Mouse (Mus musculus): Measurements from ENCODE around the gene Fam167b. TPM values are rescaled to one million over a fixed set of nuclear protein-coding genes. Genes with fewer than 3 reads are reported as not detected.

The Fam167b gene
- total RNA-seq, 2 experiments from 2014 or later: 0.62 to 0.66 TPM

DNA sequence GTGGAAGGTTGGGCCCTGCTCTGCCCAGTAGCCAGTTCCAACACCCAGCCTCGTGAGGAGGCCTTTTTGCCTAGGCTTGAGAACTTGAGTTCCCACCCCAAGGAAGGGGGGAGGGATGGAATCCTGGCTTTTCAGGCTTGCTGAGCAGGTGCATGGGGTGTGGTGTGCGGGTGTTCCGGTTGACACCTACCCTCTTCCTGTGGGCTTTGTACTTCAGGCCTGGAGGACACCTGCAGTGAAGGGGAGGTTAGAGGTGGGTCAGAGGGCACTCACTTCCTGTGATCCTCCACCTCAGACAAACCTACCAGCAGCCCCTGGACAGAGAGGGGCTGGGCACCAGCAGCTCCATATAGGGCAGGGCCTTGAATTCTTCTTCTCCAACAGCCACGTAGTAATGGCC is 31.7 kb upstream of the Fam167b start:
- intact Hi-C loops (cut with DNase I; ENCODE audit: low total_unique reads): loop anchor here (10.0 kb wide), 1 partner anchor 65 kb away; the partner anchor contains the start of gene Hdac1
- DNase-seq: no peak

DNA sequence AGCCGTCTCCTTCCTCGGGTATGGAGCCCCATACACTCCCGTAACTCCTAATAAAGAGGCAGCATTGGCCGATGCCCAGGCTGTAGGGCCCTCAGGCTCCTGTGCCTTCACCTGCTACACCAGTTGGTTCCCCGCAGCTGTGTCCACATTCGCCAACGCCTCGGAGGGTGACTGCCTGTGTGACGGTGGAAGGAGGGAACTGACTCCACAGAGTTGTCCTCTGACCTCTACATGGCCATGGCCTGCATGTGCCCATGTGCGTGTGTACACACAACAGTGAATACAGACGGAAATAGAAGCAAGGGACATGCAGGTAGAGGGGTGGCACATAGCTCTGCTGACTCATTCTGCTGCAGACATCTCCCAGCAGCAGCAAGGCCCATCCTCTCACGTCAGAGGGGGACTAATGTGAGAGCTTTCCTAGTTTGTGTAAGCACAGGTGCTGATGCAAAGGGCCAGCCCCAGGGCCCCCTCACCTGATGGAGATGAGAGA is 30.8 kb upstream of the Fam167b start:
- no peak for DNase-seq
- intact Hi-C loops (cut with DNase I; ENCODE audit: low total_unique reads): no loop called here

DNA sequence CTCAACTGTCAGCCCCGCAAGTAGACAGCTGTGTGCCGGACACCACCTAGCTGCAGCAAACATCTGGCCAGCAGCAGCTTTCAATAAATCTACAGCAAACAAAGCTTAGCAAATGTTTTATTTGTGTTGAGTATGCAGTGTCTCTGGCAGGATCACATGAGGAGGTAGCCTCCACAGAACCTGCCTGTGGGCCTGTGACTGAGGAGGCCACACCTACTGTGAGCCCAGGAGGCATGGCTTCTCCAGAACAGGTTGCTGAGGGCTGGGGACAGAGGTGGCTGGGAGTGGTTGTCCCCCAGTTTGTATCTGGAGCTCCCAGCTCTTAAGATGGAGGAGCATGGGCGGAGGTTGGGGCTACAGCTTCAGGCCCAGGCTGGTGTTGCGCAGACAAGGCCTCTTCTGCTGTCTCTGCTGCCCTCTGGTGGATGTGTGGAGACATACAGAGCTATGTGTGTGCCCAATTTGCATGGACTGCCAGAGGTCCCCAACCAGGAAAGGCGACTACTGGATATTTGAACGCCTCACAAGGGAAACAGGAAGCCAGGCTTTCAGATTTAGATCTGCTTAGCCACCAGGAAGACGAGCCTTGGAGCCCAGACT is 30.2 kb upstream of the Fam167b start:
- DNase-seq: peak; percentile 82
- intact Hi-C loops (cut with DNase I; ENCODE audit: low total_unique reads): no loop called here

DNA sequence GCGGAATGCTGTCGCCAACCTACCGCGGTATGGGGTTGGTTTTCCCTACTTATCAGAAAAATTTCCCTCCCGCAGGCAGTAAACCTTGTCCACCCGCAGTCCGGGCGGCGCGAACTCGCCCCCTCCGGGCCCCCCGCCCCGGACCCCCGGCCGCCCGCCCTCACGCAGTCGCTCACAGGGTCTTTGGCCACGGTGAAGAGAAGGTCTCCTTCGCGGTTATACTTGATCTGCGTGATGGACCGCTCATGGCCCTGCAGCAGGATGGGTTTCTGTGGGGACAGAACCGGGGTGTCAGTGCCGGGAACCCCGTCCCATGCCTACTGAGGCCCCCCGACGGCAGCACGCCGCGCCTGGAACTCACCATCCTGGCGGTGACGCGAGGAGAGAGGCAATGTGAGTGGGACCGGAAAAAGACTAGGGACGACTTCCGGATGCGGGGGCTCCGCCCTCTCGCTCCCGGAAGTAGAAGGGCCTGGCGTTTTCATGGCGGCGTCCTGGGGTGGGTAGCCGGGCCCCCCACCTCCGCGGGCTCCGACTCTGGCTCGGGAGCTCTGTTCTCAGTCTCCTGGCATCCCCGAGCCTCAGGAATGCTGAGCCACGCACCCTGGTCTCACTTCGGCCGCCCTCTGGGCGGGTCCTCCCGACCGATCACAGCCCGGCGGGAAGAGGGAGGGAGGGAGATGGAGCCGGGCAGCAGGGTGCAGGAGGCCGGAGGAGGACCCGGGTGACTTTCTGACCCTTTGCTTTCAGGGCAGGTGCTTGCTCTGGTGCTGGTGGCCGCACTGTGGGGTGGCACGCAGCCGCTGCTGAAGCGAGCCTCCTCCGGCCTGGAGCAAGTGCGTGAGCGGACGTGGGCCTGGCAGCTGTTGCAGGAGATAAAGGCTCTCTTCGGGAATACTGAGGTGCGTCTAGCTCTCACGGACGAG is 22.1 kb upstream of the Fam167b start, which contains the start of the genes Eif3i and Tmem234:
Gene Eif3i, minus strand, starts transcription at position 416 of the 926 bp plus-strand sequence.
Gene Tmem234, plus strand, starts transcription at position 436 of the 926 bp plus-strand sequence.
- intact Hi-C loops (cut with DNase I; ENCODE audit: low total_unique reads): no loop called here
- peak; percentile 82 for DNase-seq

DNA sequence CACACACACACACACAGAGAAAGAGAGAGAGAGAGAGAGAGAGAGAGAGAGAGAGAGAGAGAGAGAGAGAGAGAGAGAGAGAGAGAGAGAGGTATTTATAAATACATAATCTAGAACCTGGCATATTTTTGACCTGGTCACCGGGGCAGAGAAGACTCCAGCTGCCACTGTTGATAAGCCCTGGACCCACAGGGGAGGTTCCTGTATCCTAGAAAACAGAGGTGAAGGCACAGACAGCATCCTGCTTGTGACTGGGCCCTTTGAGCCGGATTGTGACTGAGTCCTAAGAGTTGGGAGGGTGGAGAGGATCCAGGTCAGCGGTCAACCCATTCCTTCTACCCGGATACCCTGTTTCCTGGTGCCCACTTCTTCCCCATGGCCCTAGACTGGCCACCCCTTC is 10.5 kb upstream of the Fam167b start:
- no peak for DNase-seq
- intact Hi-C loops (cut with DNase I; ENCODE audit: low total_unique reads): no loop called here

DNA sequence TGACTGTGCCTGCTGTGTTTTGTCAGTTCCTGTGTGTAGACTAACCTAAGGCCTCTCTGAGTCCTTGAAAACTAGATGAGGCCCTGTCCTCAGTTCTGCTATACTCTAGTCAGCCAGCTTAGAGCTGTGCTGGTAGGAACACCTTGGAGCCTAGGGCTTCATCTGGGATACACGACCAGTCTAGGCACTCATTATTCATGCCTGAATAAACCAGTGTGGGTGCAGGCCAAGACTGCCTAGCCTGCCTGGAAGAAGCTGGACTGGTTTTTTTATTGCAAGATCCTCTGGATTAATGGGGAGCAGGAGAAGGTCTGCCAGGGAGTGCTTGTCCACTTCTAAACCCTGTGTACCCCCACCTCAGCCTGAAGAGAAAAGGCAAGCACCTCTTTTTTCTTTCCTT is 8.6 kb upstream of the Fam167b start:
- no peak for DNase-seq
- intact Hi-C loops (cut with DNase I; ENCODE audit: low total_unique reads): no loop called here

DNA sequence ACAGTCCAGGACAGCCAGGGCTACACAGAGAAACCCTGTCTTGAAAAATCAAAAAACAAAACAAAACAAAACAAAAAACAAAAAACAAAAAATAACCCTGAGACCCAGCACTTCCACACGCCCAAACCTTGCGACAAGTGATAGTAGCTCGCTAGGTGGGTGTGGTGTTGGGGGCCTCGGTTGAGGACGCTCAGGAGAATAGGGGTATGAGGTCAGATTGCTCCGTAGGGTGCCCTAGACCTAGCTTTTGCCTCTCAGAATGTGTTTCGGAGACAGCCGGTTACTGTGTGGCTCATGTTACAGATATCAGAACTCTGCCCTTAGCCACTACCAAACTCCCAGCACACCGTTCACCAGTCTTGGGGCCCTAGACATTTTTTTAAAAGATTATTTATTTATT is 7.4 kb upstream of the Fam167b start:
- no peak for DNase-seq
- intact Hi-C loops (cut with DNase I; ENCODE audit: low total_unique reads): no loop called here

DNA sequence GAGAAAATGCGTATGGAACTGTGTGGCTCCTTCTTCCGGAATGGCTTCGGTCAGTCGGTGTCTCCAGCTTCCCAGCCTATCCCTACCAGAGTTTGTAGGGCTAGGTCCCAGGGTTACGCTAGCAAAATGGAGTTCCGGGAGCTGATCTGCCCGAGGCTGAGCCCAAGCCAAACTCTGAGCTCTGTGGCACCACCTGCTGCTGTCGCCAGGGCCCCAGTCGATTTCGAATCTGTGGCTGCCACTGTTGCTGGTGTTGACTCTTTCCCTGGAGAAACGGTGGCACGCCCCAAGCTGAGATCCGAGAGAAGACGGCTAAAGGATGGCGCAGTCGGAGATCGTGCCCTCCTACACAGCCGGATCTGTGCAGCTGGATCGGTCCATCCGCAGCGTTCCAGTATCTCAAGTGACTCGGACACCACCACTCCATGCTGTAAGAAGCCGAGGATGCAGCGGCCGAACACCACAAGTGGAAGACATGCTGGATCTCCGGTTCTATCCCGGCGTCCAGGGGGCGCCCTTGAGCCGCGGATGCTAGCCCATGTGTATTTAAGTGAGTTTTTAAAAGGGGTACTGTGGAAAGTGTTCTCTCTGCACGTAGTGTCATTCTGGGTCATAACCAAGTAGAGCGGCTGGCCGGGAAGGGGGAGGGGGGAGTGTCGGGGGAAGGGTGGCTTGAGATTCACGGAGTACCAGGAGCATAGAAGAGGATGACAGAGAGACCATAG is 6.7 kb upstream of the Fam167b start:
- DNase-seq: peak; percentile 82
- intact Hi-C loops (cut with DNase I; ENCODE audit: low total_unique reads): no loop called here

DNA sequence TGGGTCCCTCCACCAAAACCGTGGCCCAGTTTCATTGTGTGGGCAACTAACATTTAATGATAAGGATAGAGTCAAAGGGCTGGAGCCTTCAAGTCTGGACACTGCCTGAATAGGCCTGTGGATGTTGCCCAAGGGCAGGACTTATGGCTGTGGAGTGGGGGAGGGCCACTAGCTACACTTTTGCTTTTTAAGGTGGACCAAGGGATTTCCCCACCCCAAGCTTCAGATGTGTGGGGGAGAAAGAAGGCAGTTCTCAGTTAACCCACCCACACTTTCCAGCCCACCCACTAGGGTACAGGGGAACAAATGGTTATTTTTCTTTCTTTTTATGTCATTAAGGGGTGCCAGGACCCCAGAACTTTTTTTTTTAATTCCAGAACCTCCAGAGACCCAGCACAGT is 6.0 kb upstream of the Fam167b start:
- intact Hi-C loops (cut with DNase I; ENCODE audit: low total_unique reads): no loop called here
- DNase-seq: no peak

DNA sequence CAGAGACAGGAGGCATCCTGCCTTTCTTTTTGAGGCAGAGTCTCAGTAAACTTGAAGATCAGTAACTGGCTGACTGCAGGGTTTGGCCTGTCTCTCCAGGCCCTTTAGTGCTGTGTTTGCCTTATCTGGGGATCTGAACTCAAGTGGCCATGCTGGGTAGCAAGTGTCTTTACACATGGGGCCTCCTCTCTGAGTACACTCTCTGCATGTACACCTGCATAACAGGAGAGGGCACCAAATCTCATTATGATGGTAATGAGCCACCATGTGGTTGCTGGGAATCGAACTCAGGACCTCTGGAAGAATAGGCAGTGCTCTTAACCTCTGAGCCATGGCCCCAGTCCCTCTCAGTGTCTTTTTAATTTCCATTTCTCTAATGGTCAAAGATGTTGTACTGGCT is 3.9 kb upstream of the Fam167b start:
- intact Hi-C loops (cut with DNase I; ENCODE audit: low total_unique reads): no loop called here
- no peak for DNase-seq

DNA sequence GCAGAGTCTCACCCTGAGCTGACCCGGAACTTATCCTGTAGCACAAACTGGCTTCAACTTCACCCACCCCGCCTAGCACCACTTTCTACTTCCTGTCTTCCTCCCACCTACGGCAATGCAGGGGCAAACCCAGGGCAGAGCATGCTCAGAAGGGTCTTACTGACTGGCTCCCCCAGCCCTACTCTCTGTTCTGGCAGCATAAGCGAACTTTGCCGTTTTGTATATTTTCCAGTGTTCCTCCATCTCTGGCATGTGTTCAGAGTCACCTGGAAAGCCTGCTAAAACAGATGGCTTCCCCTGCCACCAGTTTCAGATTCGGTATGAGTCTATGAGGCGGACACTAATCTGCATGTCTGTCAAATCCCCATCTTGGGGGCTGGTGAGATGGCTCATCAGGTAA is 2.0 kb upstream of the Fam167b start:
- intact Hi-C loops (cut with DNase I; ENCODE audit: low total_unique reads): no loop called here
- no peak for DNase-seq

DNA sequence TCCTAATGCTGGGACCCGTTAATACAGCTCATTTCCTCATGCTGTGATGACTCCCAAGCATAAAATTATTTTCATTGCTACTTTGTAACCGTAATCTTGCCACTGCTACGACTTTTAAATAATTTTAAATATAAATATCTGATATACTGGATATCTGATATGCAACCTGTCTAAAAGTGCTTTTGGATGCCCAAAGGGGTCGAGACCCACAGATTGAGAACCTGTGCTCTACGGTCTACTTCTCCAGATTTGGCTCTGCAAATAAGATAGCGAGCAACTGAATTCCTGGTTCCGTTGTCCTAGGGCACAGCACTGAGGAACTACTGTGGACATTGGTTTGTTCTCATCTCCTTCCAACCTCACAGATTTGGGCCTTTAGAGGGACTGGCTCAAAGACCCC is 661 bp downstream of the Fam167b start:
- intact Hi-C loops (cut with DNase I; ENCODE audit: low total_unique reads): no loop called here

DNA sequence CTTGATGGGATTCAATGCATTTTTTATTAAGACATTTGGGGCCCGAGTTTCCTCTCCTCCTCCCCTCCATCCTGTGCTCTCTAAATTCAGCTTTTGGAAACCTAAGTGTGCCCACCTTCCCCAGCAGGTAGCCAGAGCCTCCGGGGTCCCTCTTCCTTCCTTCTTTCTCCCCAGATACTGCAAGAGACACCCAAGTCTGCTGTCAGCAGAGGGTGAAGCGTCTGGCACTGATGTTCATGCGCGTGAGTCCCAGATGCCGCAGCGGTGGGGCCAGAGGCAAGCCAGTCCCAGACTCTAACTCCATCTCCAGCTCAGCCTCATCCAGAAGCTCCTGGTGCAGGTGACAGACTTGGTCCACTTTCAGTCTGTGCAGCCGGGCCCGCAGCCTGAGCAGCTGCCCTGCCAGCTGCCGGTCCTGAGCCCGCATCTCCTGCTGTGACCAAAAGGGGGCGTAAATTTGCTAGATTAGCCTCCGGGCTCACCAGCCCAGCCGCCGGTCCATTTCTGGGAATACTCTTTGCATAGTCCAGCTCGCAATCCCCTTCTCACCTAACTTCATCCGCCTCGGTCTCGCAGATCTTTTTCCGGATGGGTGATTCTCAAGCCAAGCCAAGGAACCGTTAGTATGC is 1.4 kb downstream of the Fam167b start:
- DNase-seq: peak; percentile 71
- intact Hi-C loops (cut with DNase I; ENCODE audit: low total_unique reads): no loop called here

More for the DNA sequence above, 661 bp downstream of the Fam167b start:
- DNase-seq: no peak

DNA sequence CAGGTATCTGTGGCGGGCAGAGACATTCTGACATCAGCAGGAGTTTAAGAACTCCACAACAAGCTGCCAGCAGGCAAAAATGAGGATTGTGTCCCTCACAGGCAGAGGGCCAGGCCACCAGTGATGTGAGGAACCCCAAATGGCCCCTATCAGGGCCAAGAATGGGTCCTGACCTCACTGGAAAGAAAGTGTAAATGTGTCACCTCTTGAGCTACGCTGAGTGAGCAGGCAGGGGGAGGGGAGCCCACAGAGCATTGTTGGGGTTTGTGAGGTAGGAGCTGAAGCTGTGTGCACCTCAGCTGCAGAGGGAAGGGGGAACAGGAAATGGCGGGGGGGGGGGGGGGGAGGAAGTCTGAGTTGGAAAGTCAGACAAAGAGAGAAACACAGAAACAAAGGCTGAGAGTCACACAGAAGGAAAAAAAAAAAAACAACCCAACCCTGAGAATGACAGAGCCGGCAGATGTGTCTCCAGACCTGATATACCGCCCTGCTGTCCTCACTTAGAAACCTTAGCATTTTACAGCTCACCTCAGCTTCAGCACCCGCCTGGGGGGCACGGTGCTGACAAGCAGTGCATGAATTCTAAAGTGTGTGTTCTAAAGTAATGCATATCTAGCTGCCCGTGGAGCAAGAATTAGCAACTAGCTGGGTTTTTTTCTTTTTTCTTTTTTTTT is 3.0 kb downstream of the Fam167b start:
- no peak for DNase-seq
- intact Hi-C loops (cut with DNase I; ENCODE audit: low total_unique reads): no loop called here

DNA sequence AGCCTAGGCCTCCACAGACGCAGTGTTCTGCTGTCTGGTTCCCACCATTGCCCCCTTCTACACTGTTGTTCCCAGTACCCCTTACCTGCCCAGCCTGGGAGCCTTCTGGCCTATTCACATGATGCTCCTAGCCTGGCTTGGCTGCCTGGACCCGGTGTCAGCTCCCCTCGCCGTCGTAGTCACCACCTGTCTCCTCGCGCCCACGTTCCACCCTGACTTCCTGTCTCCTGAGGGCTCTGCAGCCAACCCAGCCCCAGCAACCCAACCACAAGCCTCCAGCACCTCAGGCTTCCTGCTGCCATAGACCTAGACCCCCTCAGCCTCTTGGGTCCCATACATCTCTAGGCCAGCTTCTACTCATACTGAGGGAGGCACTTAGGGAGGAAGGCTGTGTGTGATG is 4.9 kb downstream of the Fam167b start, which contains the start of gene Lck:
Gene Lck, minus strand, starts transcription at position 212 of the 400 bp plus-strand sequence.
- DNase-seq: no peak
- intact Hi-C loops (cut with DNase I; ENCODE audit: low total_unique reads): no loop called here

DNA sequence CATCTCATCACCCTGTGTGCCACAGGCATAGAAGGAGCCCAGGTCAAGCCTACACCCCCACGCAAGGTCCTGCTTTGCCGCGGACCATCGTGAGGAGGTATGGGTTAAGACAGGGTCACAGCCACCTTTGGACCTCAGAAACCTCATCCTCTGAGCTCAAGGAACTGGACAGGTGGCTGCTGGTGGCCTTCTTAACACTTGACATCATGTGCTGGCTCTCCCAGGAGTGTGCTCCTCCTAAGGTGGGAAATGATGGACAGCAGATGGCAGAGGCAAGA is 5.3 kb downstream of the Fam167b start:
- intact Hi-C loops (cut with DNase I; ENCODE audit: low total_unique reads): no loop called here
- DNase-seq: no peak

DNA sequence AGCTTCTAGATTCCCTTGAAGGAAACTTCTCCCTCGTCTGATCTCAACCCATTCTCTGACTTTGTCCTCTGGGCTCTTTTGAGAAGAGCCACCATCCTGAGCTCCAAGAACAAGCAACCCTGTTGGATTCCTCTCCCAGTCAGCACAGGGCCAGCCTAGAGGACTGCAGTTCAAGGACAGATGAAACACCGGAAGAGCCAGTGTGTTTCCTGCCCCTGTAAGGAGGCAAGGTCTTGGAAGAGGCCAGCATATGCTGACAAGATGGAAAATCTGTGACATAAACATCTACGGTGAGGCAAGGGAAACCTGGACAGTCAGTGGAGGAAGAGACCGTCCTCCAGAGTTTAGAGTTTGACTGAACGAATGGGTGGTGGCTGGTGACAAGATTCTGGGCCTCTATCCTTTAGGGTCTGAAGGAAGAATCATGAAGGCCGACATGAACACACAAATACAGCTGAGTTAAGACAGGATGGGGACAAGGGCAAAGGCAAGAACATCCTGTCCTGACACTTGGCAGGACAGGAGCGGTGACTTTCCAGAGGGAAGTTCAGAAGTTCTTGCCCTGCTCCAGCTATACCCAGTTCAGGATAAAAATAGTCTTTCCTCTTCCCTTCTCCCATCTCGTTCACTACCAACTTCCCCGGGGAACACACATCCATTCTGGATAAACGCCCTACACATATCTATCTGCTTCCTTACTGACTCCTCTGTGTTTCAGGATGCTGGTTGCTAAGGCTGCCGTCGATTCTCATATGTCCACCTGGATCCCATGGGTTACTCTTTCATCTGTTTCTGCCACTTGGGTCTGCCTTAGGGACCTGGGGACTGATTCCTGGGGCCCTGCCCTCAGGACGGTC is 5.9 kb downstream of the Fam167b start:
- DNase-seq: no peak
- intact Hi-C loops (cut with DNase I; ENCODE audit: low total_unique reads): no loop called here

DNA sequence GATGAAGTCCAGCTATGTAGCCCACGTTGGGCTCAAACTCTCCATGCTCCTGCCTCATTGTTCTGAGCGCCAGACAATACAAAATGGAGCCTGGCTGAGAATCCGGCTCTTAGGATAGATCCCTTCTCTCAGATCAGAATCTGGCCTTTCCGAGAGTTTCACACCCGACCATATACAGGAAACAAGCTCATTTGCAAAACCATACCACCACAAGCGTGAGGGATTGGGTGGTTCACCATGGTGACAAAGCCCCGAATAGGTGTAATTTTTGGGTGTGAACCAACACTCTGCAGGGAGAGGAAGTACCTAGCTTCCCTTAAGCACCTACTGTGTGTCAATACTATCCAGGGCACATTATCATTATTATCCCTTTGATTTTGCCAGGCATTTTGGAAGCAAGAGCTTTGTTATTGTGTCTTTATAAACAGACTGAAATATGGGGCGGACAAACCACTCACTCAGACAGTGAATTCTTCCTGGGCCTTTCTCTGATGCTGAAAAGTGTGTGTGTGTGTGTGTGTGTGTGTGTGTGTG is 6.7 kb downstream of the Fam167b start:
- no peak for DNase-seq
- intact Hi-C loops (cut with DNase I; ENCODE audit: low total_unique reads): no loop called here

Measured in gastrocnemius, postnatal 14 days (tissue).